Mouse (Mus musculus) retina, embryonic 14.5 days (tissue): ENCODE results near the gene Clic1.

Source experiments
- DNase-seq: peaks from one replicate; pipeline ENCODE4 v3.0.0-alpha.2; 2015; ENCODE audit warnings: low spot score

Clic1 gene

DNA sequence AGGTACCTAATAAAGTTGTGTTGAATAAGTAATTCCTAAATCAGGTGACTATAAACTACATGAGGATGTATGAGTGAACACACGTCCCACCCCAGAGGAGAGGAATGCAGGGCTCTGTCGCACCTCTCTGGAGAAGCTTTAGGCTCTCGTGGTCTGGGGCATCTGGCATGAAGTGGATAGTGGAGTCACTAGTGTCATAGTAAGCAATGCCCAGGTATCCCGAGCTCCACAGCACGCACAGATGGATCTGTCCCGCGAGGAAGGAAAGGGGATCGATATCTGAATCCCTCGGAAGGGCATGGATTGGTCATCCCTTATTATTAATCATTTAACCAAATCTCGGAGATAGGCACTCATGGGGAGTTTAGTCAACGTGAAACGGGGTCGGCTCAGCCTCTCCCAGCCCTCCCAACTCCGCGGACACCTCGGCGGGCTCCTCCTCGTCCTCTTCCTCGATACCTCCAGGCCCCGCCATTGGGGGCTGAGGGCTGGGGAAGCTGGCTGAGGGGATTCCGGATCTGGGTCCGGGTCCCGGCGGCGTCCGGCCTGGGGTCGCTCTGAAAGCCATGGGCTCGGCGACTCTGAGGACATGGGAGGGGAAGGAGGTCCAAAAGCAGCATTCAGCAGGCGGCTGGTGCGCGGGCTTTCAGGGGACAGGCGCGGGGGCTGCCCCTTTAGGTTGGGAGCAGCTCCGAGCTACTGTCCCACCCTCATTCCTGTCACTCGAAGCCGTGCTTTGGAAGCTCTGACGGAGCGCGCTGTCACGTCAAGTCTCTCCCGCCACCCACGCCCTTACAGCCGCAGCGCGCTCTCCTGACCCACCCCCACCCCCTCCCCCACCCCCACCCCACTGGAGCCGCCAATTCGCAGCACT is 3.7 kb upstream of the Clic1 start:
- peak; percentile 9 for DNase-seq

DNA sequence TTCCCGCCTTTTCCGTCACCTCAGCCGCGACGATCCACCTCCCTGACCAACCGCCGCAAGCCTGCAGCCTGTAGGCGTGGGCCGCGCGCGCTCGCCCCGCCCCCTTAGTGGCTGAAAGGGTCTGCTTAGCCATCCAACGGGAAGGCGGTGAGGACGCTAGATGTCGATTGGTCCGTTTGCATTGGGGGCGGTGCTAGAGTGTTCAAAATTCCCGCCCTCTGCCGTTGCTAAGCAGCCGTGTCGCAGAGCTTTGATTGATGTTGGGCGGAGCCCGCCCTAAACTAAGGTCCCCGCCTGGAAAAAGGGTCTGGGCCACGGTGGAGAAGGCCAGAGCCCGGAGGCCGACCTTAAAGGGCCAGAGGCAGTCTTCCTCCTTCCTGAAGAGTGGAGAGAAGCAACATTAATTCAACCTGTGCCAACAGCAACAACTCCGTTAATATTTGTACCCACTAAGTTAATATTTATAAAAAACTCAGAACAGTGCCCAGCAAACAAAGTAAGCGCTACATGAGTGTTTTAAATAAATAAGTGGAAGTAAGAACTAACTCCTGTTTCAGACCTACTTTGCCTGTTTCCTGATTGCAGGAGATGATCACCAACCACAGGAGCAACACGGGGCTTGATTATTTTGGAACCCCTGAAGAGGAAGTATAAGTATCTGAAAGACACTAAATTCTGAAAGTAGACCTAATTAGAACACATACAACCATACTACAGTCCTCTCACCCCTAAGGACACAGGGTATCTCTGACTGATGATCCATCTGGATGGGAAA is 2.9 kb upstream of the Clic1 start, which contains the start of gene Msh5:
TSS of gene Msh5 (minus strand) at position 65 of the 775 bp plus-strand sequence.
- DNase-seq, result peak; percentile 100

DNA sequence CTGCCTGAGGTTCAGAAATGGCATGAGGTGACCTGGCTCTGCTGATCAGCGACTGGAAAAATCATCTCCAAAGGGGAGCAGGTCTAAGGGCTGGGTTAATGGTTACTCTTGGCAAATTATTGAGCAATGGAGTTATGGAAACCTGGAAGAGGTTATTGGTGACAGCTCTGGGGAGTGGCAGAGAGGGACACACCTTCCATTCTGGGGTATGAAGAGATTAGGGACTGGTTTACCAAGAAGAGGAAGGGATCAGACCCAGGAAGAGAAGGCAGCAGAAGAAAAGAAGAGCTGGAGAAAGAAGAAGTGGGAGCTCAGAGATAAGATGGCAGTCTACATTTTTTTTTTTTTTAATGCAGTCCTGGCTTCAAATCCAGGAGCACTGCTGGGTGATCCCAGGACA is 2.1 kb upstream of the Clic1 start:
- no peak for DNase-seq

DNA sequence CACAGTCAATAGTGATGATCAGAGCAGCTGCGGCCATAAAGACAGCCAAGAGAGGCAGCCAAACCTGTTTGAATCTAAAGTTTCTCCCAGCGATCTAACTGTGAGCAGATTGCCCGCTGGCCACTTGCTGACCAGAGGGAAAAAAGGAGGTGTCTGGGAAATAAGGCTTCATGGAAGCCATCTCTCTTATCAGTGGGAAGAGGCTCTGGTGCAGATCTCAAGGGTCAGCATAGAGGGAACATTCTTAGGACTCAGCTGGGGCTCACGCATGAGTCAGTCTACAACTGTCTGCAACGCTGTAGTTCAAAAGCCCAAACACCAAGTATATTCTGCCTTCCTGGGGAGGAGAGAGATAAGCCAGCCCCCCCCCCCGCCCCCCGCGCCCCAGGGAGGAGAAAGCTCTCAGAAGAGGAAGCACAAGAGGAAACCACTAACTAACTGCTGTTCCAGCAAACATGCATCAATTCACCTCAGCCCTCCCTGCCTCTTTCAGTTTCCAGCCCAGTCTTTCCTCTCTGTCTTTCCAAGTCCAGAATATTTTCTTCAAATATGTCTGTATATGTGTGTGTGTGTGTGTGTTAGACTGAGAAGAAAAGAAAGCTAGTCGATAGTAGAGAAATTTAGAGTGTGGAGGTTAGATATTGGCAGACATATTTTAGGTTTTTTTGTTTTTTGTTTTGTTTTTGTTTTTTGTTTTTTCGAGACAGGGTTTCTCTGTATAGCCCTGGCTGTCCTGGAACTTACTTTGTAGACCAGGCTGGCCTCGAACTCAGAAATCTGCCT is 1.4 kb upstream of the Clic1 start:
- DNase-seq, result no peak

DNA sequence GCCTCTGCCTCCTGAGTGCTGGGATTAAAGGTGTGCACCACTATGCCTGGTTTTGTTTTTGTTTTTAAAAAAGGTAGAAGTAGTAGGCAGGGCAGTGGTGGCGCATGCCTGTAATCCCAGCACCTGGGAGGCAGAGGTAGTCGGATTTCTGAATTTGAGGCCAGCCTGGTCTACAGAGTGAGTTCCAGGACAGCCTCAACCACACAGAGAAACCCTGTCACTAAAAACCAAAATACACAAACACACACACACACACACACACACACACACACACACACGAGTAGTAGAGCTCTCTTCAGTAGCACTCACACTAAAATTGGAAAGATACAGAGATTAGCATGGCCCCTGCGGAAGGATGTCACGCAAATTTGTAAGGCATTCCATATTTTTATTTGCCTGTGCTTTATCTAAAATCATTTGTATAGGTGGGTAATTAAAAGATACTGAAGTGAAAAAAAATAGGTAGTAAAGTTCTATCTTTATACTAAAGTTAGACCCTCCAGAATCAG is 780 bp upstream of the Clic1 start:
- no peak for DNase-seq

DNA sequence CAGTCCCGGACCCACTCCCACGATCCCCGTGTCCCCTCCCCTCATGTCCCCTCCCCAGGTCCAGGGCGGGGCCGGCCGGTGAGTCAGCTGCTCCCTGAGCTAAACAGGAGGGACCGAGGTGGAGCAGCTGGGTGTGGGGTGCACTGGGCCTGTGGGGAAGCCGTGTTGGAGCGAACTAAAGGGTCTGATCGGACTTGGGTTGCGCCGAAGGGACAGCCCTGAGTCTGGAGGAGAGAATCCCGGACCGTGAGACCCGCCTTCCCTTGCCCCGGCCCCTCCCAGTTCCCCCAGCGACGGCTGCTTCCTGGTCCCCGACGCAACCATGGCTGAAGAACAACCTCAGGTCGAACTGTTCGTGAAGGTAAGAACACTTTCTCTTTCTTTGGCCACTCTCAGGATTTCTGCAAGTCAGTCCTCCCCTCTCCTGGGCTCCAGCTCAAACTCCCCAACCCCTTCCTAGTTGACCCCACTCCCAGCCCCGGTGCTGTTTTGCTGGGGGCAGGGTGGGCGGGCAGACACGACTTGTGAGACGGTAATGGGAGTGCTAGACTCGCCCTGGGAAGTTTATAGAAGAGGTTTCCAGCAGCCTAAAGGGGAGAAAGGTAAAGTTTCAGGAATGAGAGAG is 472 bp downstream of the Clic1 start:
- peak; percentile 68 for DNase-seq

DNA sequence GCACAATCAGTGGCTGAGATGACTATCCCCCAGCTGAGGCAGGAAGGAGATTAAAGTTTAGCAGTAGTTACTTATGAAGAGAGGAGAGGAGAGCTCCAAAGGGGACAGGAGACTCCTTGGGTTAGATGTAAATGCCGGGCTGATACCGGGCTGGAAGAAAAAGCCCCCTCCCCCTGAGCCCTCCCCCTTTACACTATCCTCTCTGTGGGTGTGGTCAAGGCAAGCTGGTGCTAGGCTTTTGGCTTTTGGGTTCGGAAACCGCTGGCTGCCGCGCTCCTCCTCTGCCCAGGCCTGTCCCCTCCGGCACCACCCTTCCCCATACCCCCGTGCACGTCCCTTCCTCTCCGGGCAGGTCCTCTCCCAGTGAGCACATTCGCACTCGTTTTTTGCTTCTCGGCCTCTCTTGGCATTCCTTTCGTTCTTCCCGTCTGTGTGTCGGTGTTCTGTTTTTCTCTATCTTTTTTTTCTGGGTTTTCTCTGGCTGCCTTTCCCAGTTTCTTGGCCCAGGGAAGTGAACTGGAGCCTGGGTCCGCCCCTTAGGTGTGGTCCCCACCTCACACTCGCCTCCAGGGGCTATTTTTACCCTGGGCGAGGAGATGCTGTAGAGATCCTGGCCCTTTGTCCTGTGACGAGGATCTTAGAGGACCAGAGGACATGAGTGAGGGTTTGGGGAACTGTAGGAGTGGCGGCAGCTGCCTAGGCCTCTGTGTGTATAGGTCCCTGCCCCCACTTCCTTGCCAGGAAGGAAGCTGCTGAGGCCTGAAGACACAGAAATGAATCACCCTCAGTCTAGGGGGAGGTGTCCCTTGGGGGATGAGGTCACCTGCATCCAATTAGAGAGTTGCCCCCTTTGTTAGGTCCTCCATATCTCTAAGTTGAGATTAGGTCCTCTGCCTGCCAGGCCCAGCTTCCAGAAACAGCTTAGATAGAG is 1.7 kb downstream of the Clic1 start:
- DNase-seq, result peak; percentile 77

DNA sequence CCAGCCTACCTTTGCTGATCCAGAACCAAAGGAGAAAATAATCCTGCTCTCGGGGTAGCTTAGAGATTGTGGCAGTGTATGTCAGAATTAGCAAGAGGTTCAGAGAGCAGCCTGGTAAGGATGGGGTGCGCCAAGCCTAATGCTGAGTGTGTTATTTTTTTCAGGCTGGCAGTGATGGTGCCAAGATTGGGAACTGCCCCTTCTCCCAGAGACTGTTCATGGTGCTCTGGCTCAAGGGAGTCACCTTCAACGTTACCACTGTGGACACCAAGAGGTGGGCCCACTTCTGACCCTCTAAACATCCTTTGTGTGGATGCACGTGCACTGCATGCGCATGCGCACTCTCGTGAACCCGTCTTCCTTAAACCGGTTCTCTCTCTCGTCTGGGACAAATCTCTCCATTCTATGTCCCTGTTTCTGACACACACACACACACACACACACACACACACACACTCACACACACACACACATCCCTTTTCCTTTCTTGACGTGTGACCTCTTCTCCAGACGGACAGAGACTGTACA is 2.6 kb downstream of the Clic1 start:
- no peak for DNase-seq

DNA sequence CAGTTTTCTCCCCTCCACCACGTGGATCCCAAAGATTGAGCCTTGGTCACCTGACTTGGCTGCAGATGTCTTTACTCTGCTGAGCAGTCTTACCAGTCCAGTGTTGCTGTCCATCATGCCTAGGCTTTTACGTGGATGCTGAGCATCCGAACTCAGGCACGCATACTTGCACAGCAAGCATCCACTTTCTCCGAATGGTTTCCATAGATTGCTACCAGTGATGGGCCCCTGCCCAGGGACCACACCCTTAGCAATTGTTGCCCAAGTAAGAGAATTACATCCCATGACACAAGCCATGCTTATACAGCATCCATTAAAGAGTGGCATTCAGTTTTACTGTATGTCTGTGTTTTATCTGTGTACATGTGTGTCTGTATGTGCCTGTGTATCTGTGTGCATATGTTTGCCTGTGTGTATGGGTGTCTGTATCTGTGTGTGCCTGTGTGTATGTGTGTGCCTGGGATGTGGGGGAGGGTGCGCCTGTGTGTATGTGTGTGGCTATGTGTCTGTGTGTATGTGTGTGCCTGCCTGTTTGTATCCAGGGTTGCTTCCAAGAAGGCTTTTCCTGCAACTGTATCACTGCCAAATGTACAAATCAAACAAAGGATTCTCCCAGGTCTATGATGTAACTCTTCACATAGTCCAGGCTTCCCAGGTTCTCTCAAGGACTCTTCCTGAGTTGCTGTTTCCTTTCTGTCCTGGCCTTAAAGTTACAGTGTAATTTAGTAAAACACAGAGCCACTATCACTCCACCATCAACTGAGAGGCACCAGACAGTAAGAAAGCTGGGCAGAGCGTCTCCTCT is 6.1 kb downstream of the Clic1 start:
- no peak for DNase-seq

DNA sequence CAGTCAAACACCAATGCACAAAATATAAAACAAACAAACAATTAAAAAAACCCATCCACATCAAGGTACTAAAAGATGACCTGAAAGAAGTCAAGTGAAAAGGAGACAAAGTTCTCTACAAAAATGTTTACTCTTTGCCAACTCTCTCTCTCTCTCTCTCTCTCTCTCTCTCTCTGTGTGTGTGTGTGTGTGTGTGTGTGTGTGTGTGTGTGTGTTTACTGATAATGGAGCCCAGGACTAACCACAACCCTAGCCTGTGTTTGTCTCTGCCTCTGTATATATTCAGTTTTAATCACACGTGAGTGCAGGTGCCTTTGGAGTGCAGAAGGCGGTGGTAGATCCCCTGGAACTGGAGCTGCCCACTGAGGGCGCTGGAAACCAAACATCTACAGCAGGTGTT is 7.3 kb downstream of the Clic1 start:
- DNase-seq, result no peak

DNA sequence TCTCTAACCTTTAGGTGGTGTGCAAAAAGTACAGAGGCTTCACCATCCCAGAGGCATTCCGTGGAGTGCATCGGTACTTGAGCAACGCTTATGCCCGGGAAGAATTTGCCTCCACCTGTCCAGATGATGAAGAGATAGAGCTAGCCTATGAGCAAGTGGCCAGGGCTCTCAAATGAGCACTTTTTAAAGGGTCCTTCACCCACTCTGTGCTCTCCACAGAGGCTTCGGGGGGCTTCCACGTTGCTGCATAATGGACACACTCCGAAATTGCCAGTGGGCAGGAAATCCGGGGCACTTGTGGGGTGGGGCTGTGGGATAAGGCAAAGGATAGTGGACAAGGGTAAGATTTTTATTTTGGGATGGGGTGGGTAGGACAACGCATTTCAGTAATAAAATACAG is 8.6 kb downstream of the Clic1 start:
- no peak for DNase-seq

DNA sequence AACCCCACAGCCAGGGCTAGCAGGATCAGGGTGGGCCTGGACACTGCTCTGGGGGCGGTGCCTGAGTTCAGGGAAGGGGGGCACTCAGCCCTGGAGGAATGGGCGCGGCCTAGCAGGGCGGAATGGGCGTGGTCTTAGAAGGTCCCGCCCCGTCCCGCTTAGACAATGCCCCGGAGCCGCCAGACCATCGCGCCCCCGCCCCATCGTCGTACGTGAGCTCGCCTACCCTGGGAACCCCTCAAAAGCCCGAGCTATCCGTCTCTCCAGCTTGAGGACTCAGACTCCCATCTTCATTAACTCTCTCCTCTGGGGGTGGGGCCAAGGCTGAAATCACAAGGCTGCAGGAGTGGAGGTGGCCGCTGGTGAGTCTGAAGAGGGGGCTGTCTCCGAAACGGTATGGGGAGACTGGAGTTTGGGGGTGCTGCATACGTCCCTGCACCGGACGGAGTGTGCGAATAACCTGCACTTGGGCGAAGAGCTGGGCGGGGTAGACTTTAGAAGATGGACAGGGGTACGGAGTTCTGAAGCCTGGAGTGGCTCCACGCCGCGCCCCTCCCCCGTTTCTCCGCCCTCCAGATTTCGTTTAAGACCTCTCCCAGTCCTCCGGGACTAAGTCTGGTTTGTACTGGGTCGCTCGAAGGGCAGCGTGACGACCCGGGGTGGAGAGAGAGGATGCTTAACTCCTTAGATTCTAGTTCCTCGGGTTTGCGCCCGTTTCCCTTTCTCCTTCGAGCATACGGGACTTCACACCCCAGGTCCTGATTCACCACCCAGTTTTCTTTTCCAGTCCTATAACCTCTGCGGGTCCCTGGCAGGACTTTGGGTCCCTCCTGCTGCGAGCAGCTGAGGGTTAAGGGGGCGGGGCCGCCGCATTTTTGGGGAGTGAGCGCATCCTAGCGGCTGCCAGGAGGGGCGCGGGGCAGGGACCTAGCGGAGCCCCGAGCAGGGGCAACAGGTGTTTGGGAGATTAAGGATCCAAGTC is 9.4 kb downstream of the Clic1 start, which contains the start of gene Ddah2:
TSS of gene Ddah2 (plus strand) at position 125 of the 982 bp plus-strand sequence.
- DNase-seq, result peak; percentile 99

DNA sequence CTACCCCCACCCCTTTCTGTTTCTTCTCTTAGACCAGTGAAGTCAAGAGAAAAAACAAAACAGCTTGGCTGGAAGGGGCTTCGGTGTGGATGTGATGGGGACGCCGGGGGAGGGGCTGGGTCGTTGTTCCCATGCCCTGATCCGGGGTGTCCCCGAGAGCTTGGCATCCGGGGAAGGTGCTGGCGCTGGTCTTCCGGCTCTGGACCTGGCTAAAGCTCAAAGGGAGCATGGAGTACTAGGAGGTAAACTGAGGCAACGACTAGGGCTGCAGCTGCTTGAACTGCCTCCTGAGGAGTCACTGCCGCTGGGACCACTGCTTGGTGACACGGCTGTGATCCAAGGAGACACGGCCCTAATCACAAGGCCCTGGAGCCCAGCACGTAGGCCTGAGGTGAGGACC is 10.3 kb downstream of the Clic1 start:
- no peak for DNase-seq

DNA sequence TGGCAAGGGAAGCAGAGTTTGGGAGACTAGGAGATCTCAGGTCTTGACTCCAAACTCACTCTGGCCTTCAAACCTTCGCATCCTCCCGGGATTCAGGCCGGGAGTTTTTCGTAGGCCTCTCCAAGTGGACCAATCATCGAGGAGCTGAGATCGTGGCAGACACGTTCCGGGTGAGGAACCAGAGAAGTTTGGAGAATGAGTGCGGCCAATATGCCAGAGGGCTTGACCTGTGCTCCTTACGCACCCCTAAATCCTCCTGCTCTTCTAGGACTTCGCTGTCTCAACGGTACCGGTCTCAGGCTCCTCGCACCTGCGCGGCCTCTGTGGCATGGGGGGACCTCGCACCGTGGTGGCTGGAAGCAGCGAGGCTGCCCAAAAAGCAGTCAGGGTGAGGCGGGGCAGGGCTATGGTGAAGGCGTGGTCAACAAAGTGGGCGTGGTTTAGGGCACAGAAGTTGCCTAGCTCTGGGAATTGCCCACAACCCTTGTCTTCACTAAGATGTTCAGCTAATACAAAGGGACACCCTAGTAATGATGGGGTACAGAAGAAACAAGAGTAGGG is 11.1 kb downstream of the Clic1 start:
- DNase-seq, result no peak

DNA sequence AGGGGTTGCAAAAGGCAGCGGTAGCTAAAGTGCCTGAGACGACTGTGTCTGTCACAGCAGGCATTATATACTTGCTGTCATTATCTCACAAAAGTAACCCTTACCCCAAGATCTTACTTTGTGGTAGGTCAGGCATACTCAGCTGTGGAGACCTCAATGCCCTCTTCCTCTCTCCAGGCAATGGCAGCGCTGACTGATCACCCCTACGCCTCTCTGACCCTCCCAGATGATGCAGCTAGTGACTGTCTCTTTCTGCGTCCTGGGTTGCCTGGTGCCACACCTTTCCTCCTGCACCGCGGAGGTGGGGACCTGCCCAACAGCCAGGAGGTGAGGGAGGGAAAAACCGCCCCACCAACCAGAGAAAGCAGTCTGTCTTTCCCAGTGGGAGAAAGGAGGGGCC is 11.5 kb downstream of the Clic1 start:
- no peak for DNase-seq

DNA sequence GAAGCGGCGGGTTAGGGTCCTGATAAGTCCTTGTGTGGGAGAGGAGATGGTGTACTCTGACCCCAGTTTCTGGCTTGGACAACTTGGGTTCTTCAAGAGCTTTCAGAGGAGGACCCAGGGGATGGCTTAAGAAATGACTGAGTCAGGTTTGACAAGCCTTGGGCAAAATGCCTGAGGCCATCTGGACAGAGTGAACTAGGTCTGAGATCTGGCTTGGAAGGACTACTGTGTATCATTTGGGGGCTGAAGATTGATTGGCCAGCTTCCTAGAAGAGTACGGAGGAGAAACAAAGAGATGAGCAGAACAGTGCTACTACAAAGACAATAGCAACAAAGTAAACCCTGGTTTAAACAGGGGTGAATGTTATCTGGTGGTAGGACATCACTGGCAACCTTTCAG is 13.7 kb downstream of the Clic1 start:
- DNase-seq, result no peak

DNA sequence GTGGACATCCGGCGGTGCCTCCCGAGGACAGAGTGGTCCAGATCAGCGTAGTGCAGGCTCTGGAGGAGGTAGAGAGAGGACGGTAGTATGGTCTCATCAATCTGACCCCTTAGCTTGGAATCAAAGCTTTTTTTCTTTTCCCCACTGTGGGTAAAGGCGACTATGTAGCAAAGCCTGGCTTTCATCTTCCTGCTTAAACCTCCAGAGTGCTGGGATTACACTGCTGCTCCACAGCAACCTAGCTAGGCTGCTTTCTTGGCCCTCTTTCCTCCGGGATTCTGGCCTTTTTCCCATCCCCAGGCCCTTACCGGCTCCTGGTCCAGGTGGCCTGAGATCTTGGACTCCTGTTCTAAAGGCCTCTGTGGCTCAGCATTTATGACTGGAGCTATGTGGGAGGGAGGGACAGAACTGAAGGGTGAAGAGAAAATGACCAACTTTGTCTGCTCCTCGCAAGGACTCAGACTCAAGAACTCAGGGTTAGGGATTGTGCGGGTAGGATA is 14.7 kb downstream of the Clic1 start:
- DNase-seq, result no peak
